Comparison of ENCODE assay signal across 25 mouse cellular contexts in the genomic region with DNA sequence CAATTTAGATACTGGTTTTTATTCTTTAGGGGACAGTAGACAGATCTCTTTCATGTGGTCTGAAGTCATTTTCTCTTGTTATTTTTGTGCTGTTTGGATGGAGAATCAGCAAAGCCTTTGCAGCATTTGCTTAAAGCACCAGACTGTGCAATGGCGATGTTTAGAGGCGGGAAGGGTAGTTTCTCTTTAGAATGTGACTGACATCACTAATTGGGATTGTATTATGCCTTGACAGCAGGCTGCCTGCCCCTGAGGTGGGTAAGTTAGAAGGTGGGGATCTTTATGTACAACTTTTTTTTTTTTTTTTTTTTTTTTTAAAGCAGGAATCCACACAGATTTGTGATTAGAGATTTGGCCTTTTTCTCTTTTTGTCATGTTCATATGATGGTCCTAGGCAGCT. TPM values are rescaled to one million over a fixed set of nuclear protein-coding genes. Genes with fewer than 3 reads are reported as not detected.
A peak's percentile ranks its signal among the peaks of the same experiment; 100 is the strongest.
DNase-seq lines count a peak whose midpoint lies in the region; ATAC-seq and TF ChIP-seq lines count a peak whose summit lies in the region.
"Had no signal": no experiment of that assay in that cellular context is flagged by ENCODE, and none has a peak within 500 bp of the region (broad histone marks: within the 10 kb centered on the region; RNA-seq: fewer than 3 reads in every experiment).

No protein-coding gene starts in this region.

- TF ChIP-seq CTCF in forebrain, postnatal 0 days (IDR thresholded peaks at IDR 0.05; ENCODE audit: low read depth) = no peak
- no peak for TF ChIP-seq CTCF in hindbrain, postnatal 0 days (IDR thresholded peaks at IDR 0.05; ENCODE audit: low read depth)

- no peak for DNase-seq in forebrain, postnatal 0 days
- no peak for DNase-seq in hindbrain, embryonic 10.5 days (ENCODE audit: low spot score)
- no peak for DNase-seq in hindbrain, postnatal 0 days (ENCODE audit: low spot score)
- DNase-seq in midbrain, embryonic 14.5 days = peak; percentile 7
- DNase-seq in midbrain, embryonic 10.5 days (ENCODE audit: low spot score) = no peak
- DNase-seq: adrenal gland, adult 2 months; adrenal gland, postnatal 14 days; cerebellum, adult 11-12 months; cerebellum, adult 8-10 months; cerebellum, postnatal 10 days; cerebellum, postnatal 36 days; gastrocnemius, postnatal 10 days; gastrocnemius, postnatal 36 days; heart, adult 2 months; heart, postnatal 14 days; heart, postnatal 4 days; kidney, adult 2 months had no signal

- WGBS in forebrain, embryonic 12.5 days = 26% methylated on average over 2 of the region's 2 CpGs
- 23% methylated on average over 2 of the region's 2 CpGs for WGBS in forebrain, postnatal 0 days
- 49% methylated on average over 2 of the region's 2 CpGs for WGBS in hindbrain, embryonic 10.5 days
- WGBS in hindbrain, postnatal 0 days = 48% methylated on average over 2 of the region's 2 CpGs
- 51% methylated on average over 2 of the region's 2 CpGs for WGBS in midbrain, embryonic 14.5 days
- 82% methylated on average over 2 of the region's 2 CpGs for WGBS in midbrain, embryonic 10.5 days

- no peaks in the 10 kb centered on the region for H3K9me3 ChIP-seq in forebrain, embryonic 12.5 days
- no peaks in the 10 kb centered on the region for H3K9me3 ChIP-seq in forebrain, postnatal 0 days (ENCODE audit: low read length)
- H3K9me3 ChIP-seq in hindbrain, embryonic 10.5 days = no peaks in the 10 kb centered on the region
- H3K9me3 ChIP-seq in hindbrain, postnatal 0 days (ENCODE audit: low read length) = no peaks in the 10 kb centered on the region
- H3K9me3 ChIP-seq in midbrain, embryonic 14.5 days (ENCODE audit: control insufficient read depth, low read length) = no peaks in the 10 kb centered on the region
- no peaks in the 10 kb centered on the region for H3K9me3 ChIP-seq in midbrain, embryonic 10.5 days (replicated peaks)
- H3K9me3 ChIP-seq: embryonic facial prominence, embryonic 12.5 days; embryonic facial prominence, embryonic 15.5 days; heart, embryonic 10.5 days; heart, embryonic 13.5 days; hindbrain, embryonic 13.5 days had no signal

- peaks cover 31% of the 10 kb centered on the region for H3K4me1 ChIP-seq in forebrain, embryonic 12.5 days
- H3K4me1 ChIP-seq in forebrain, postnatal 0 days (ENCODE audit: insufficient read depth) = no peaks in the 10 kb centered on the region
- H3K4me1 ChIP-seq in hindbrain, embryonic 10.5 days (replicated peaks) = peaks cover 57% of the 10 kb centered on the region
- H3K4me1 ChIP-seq in hindbrain, postnatal 0 days (ENCODE audit: insufficient read depth, low read length) = 0 out of 2 replicates have a peak, but pooled peaks cover 2% of the 10 kb centered on the region
- peaks cover 8% of the 10 kb centered on the region; the same call in 1 of the 2 replicates for H3K4me1 ChIP-seq in midbrain, embryonic 14.5 days (ENCODE audit: control insufficient read depth, insufficient read depth, low read length)
- peaks cover 22% of the 10 kb centered on the region for H3K4me1 ChIP-seq in midbrain, embryonic 10.5 days

- H3K9ac ChIP-seq in forebrain, embryonic 12.5 days = no peak overlapping the region
- H3K9ac ChIP-seq in forebrain, postnatal 0 days = no peak overlapping the region
- no peak overlapping the region for H3K9ac ChIP-seq in hindbrain, postnatal 0 days (replicated peaks; ENCODE audit: low read length)
- no peak overlapping the region for H3K9ac ChIP-seq in midbrain, embryonic 14.5 days (replicated peaks; ENCODE audit: low read length)
- H3K9ac ChIP-seq: embryonic facial prominence, embryonic 12.5 days; embryonic facial prominence, embryonic 15.5 days; heart, embryonic 13.5 days; hindbrain, embryonic 13.5 days had no signal

- H3K36me3 ChIP-seq in forebrain, embryonic 12.5 days (replicated peaks) = no peaks in the 10 kb centered on the region
- H3K36me3 ChIP-seq in forebrain, postnatal 0 days (ENCODE audit: insufficient read depth) = no peaks in the 10 kb centered on the region
- no peaks in the 10 kb centered on the region for H3K36me3 ChIP-seq in hindbrain, embryonic 10.5 days
- H3K36me3 ChIP-seq in hindbrain, postnatal 0 days (ENCODE audit: insufficient read depth, low read length) = no peaks in the 10 kb centered on the region
- H3K36me3 ChIP-seq in midbrain, embryonic 14.5 days (ENCODE audit: control insufficient read depth, insufficient read depth, low read length) = no peaks in the 10 kb centered on the region
- H3K36me3 ChIP-seq in midbrain, embryonic 10.5 days = no peaks in the 10 kb centered on the region
- H3K36me3 ChIP-seq: embryonic facial prominence, embryonic 12.5 days; embryonic facial prominence, embryonic 15.5 days; heart, embryonic 10.5 days; heart, embryonic 13.5 days; hindbrain, embryonic 13.5 days had no signal

- no peaks in the 10 kb centered on the region for H3K27me3 ChIP-seq in forebrain, embryonic 12.5 days
- H3K27me3 ChIP-seq in forebrain, postnatal 0 days (ENCODE audit: insufficient read depth, low read length) = no peaks in the 10 kb centered on the region
- no peaks in the 10 kb centered on the region for H3K27me3 ChIP-seq in hindbrain, embryonic 10.5 days (ENCODE audit: insufficient read depth, poor library complexity, severe bottlenecking)
- H3K27me3 ChIP-seq in hindbrain, postnatal 0 days (ENCODE audit: insufficient read depth, low read length) = no peaks in the 10 kb centered on the region
- no peaks in the 10 kb centered on the region for H3K27me3 ChIP-seq in midbrain, embryonic 14.5 days (ENCODE audit: control insufficient read depth, insufficient read depth, low read length)
- H3K27me3 ChIP-seq in midbrain, embryonic 10.5 days (ENCODE audit: low read depth, poor library complexity, severe bottlenecking) = no peaks in the 10 kb centered on the region
- H3K27me3 ChIP-seq: embryonic facial prominence, embryonic 12.5 days; embryonic facial prominence, embryonic 15.5 days; heart, embryonic 13.5 days; hindbrain, embryonic 13.5 days had no signal

- no peak overlapping the region for H3K4me3 ChIP-seq in forebrain, embryonic 12.5 days (replicated peaks)
- H3K4me3 ChIP-seq in forebrain, postnatal 0 days (ENCODE audit: low read depth, low read length) = no peak overlapping the region
- H3K4me3 ChIP-seq in hindbrain, embryonic 10.5 days = no peak overlapping the region
- H3K4me3 ChIP-seq in hindbrain, postnatal 0 days (ENCODE audit: low read length) = no peak overlapping the region
- H3K4me3 ChIP-seq in midbrain, embryonic 14.5 days (replicated peaks; ENCODE audit: low read depth, low read length) = no peak overlapping the region
- H3K4me3 ChIP-seq in midbrain, embryonic 10.5 days = no peak overlapping the region
- H3K4me3 ChIP-seq: embryonic facial prominence, embryonic 12.5 days; embryonic facial prominence, embryonic 15.5 days; heart, adult 2 months; heart, embryonic 10.5 days; heart, embryonic 13.5 days; hindbrain, embryonic 13.5 days had no signal

- no peak overlapping the region for H3K4me2 ChIP-seq in forebrain, embryonic 12.5 days
- H3K4me2 ChIP-seq in forebrain, postnatal 0 days (ENCODE audit: low read depth) = no peak overlapping the region
- no peak overlapping the region for H3K4me2 ChIP-seq in hindbrain, postnatal 0 days (ENCODE audit: low read depth, low read length)
- H3K4me2 ChIP-seq in midbrain, embryonic 14.5 days (ENCODE audit: low read length) = no peak overlapping the region
- H3K4me2 ChIP-seq: embryonic facial prominence, embryonic 12.5 days; embryonic facial prominence, embryonic 15.5 days; hindbrain, embryonic 13.5 days had no signal

- peak; percentile 51; the same call in 1 of the 2 replicates for ATAC-seq in forebrain, embryonic 12.5 days (ENCODE audit: low FRiP score)
- ATAC-seq in forebrain, postnatal 0 days = no peak
- ATAC-seq in hindbrain, postnatal 0 days = no peak
- no peak for ATAC-seq in midbrain, embryonic 14.5 days (ENCODE audit: low FRiP score, low TSS enrichment)
- ATAC-seq: CD4-positive, CD25-positive, alpha-beta regulatory T cell, adult 4 months; intestine, postnatal 0 days had no signal

- 0 out of 2 replicates have a peak overlapping the region, but pooled peaks have one; percentile 13 for H3K27ac ChIP-seq in forebrain, embryonic 12.5 days
- H3K27ac ChIP-seq in forebrain, postnatal 0 days (ENCODE audit: low read depth, low read length) = no peak overlapping the region
- H3K27ac ChIP-seq in hindbrain, embryonic 10.5 days = peak overlapping the region; percentile 53
- H3K27ac ChIP-seq in hindbrain, postnatal 0 days = no peak overlapping the region
- no peak overlapping the region for H3K27ac ChIP-seq in midbrain, embryonic 14.5 days (replicated peaks; ENCODE audit: low read depth, low read length)
- H3K27ac ChIP-seq in midbrain, embryonic 10.5 days (replicated peaks) = no peak overlapping the region
- H3K27ac ChIP-seq: embryonic facial prominence, embryonic 12.5 days; embryonic facial prominence, embryonic 15.5 days; heart, adult 2 months; heart, embryonic 13.5 days; hindbrain, embryonic 13.5 days had no signal

RNA-seq across cellular contexts. Expression of gene BC052040, which starts 20.6 kb away (rescaled TPM):
- polyA plus RNA-seq in forebrain, embryonic 12.5 days (2016; fragmentation: Nextera tagmentation; extraction: Ambion mirVana) = 22.7 and 26.3 TPM in 2 replicates
- 12.5 and 12.7 TPM in 2 replicates for total RNA-seq in forebrain, postnatal 0 days (2014; rRNA removed)
- 14.3 and 15.1 TPM in 2 replicates for polyA plus RNA-seq in forebrain, postnatal 0 days (2015; fragmentation: Nextera tagmentation; extraction: Ambion mirVana)
- polyA plus RNA-seq in hindbrain, embryonic 10.5 days (2016; fragmentation: Nextera tagmentation; extraction: Ambion mirVana) = 23.7 and 25.1 TPM in 2 replicates
- 11.7 and 14.3 TPM in 2 replicates for total RNA-seq in hindbrain, postnatal 0 days (2014; rRNA removed)
- 11.2 and 13.7 TPM in 2 replicates for polyA plus RNA-seq in hindbrain, postnatal 0 days (2015; fragmentation: Nextera tagmentation; extraction: Ambion mirVana)
- polyA plus RNA-seq in midbrain, embryonic 14.5 days (2014; fragmentation: Nextera tagmentation; extraction: Ambion mirVana) = 10.4 and 15.7 TPM in 2 replicates
- polyA plus RNA-seq in midbrain, embryonic 10.5 days (2016; fragmentation: Nextera tagmentation; extraction: Ambion mirVana) = 19.6 and 21.7 TPM in 2 replicates

Comparison
In these comparisons a context has a peak if more than half of its experiments do, and no peak if none do; other contexts are left out.
1. H3K27ac ChIP-seq: peak in forebrain, embryonic 12.5 days (single experiment) and hindbrain, embryonic 10.5 days (single experiment); none in forebrain, postnatal 0 days (single experiment), hindbrain, postnatal 0 days (single experiment), midbrain, embryonic 14.5 days (single experiment) and midbrain, embryonic 10.5 days (single experiment).